Mouse (Mus musculus): Measurements from ENCODE around the gene Gm10203. TPM values are rescaled to one million over a fixed set of nuclear protein-coding genes. Genes with fewer than 3 reads are reported as not detected.
"Not testable (repeated sequence)": the region's sequence is repeated elsewhere in the genome, so short reads cannot be mapped to it uniquely, and the experiment has no call there.

Gene Gm10203
- polyA plus RNA-seq, 1 experiment from 2014 or later, result not detected

- H3K9ac ChIP-seq; H3K9me3 ChIP-seq (replicated peaks); H3K27me3 ChIP-seq; ATAC-seq (ENCODE audit: low FRiP score); H3K27ac ChIP-seq; H3K4me1 ChIP-seq; H3K4me2 ChIP-seq (replicated peaks); H3K4me3 ChIP-seq: not testable (repeated sequence)
- peaks cover 52% of the 10 kb centered on the region for H3K36me3 ChIP-seq
- WGBS, result 96% methylated on average over 4 of the region's 4 CpGs
These were observed 40.0 kb downstream of the Gm10203 start for GRCm38 (mm10) chr6:149169965-149170364.

GRCm38 (mm10) chr6:149173831-149174625 lies 44.1 kb downstream of the Gm10203 start:
- no peak overlapping the region for H3K4me3 ChIP-seq
- H3K27me3 ChIP-seq, result no peaks in the 10 kb centered on the region
- WGBS, result 76% methylated on average over 4 of the region's 4 CpGs
- H3K27ac ChIP-seq, result no peak overlapping the region
- no peak overlapping the region for H3K4me2 ChIP-seq (replicated peaks)
- no peak for ATAC-seq (ENCODE audit: low FRiP score)
- H3K36me3 ChIP-seq, result peaks cover 63% of the 10 kb centered on the region
- H3K9ac ChIP-seq, result no peak overlapping the region
- peaks cover 8% of the 10 kb centered on the region; the same call in 1 of the 2 replicates for H3K9me3 ChIP-seq (replicated peaks)
- H3K4me1 ChIP-seq, result no peaks in the 10 kb centered on the region

- Histone ChIP-seq H3K36me3 (peaks cover 66% of the 10 kb centered on the region), H3K9ac (no peak overlapping the region)
- no peak for ATAC-seq (ENCODE audit: low FRiP score)
These were observed 45.1 kb downstream of the Gm10203 start for GRCm38 (mm10) chr6:149174932-149175570.

GRCm38 (mm10) chr6:149179064-149179463 lies 49.1 kb downstream of the Gm10203 start:
- Histone ChIP-seq H3K36me3 (peaks cover 85% of the 10 kb centered on the region), H3K27ac (no peak overlapping the region), H3K4me1 (no peaks in the 10 kb centered on the region), H3K4me2 (replicated peaks) (no peak overlapping the region), H3K9ac (no peak overlapping the region), H3K27me3 (no peaks in the 10 kb centered on the region), H3K4me3 (no peak overlapping the region), H3K9me3 (replicated peaks) (peaks cover 8% of the 10 kb centered on the region; the same call in 1 of the 2 replicates)
- ATAC-seq (ENCODE audit: low FRiP score), result no peak

More at GRCm38 (mm10) chr6:149174932-149175570, 45.1 kb downstream of the Gm10203 start:
- Histone ChIP-seq H3K4me1 (no peaks in the 10 kb centered on the region), H3K9me3 (replicated peaks) (peaks cover 8% of the 10 kb centered on the region; the same call in 1 of the 2 replicates), H3K4me2 (replicated peaks) (no peak overlapping the region), H3K27ac (no peak overlapping the region), H3K4me3 (no peak overlapping the region), H3K27me3 (no peaks in the 10 kb centered on the region)
- 93% methylated on average over 3 of the region's 3 CpGs for WGBS

Other genes starting within 250 kb of the Gm10203 start
- 19.1 and 21.4 TPM in 2 replicates for gene Caprin2, start 233.9 kb upstream of the Gm10203 start, polyA plus RNA-seq (2016; fragmentation: Nextera tagmentation; extraction: Ambion mirVana)
- 164 and 166 TPM in 2 replicates for gene Sinhcaf, start 183.7 kb upstream of the Gm10203 start, polyA plus RNA-seq (2016; fragmentation: Nextera tagmentation; extraction: Ambion mirVana)
- gene Dennd5b, start 28.5 kb upstream of the Gm10203 start, polyA plus RNA-seq (2016; fragmentation: Nextera tagmentation; extraction: Ambion mirVana), result 19.1 and 20.2 TPM in 2 replicates
- 8.5 and 8.8 TPM in 2 replicates for gene Etfbkmt, start 9.7 kb downstream of the Gm10203 start, polyA plus RNA-seq (2016; fragmentation: Nextera tagmentation; extraction: Ambion mirVana)
- gene Amn1, start 58.5 kb downstream of the Gm10203 start, polyA plus RNA-seq (2016; fragmentation: Nextera tagmentation; extraction: Ambion mirVana), result 79.8 and 82.9 TPM in 2 replicates
- gene Resf1, start 179.2 kb downstream of the Gm10203 start, polyA plus RNA-seq (2016; fragmentation: Nextera tagmentation; extraction: Ambion mirVana), result 36.9 and 50.1 TPM in 2 replicates